Mouse (Mus musculus) cerebellum, postnatal 36 days (tissue): ENCODE results near the gene Olfr1325.
"Not testable (repeated sequence)": the region's sequence is repeated elsewhere in the genome, so short reads cannot be mapped to it uniquely, and the experiment has no call there.

Source experiments
- DNase-seq, 2 experiments: peaks; one replicate each; pipeline ENCODE4 v3.0.0; 2021 to 2022; ENCODE audit warnings: mixed read lengths in 2 of 2

The Olfr1325 gene

GRCm38 (mm10) chrX:74592379-74592778 is at the start of gene Olfr1325:
Gene Olfr1325 (plus strand): TSS chrX:74592679.
- DNase-seq, result no peak

- DNase-seq, result no peak
These were observed 17.7 kb upstream of the Olfr1325 start, which contains the start of gene Olfr1326-ps1 for GRCm38 (mm10) chrX:74574788-74575187. Gene Olfr1326-ps1 (minus strand): TSS chrX:74574888.

GRCm38 (mm10) chrX:74645466-74646323 is 53.2 kb downstream of the Olfr1325 start, which contains the start of gene Gm5640:
Gene Gm5640 (minus strand): TSS chrX:74645635.
- DNase-seq, result not testable (repeated sequence)

GRCm38 (mm10) chrX:74646393-74646792 is 53.9 kb downstream of the Olfr1325 start:
- DNase-seq, result not testable (repeated sequence)
